Mouse (Mus musculus): Measurements from ENCODE around the gene Tmeff1.

DNA sequence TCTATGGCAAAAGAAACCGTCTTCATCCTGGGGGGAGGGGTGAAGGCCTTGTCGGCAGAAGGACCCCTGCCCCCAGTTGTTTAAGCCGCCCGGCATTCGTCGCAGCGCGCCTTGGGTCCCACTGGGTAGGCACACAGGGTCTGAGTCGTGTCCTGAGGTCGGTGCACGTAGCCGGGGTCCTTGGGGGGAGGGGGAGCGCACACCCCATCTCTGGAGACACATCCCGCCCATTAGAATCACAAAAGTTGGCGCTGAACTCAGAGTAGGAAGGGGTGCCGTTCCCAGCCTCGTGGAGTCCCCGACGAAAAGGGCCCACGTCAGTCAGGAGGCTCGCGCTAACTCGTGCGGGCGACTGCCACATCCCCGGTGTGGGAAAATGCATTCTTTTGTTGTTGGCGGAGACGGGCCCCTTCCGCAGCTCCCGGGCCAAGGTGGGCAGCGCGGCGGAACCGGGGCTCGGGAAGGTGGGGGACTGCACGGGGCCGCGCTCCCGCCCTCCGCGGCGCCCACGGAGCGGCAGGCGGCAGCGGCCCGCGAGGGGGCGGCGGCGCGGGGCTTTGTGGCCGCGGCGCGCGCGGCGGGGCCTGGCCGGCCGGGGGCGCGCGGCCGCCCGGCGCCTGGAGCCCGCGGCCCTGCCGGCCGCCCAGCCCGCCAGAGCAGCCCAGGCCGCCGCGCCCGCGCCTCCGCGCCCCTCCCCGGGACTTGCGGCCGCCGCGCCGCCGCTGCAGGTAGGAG, 45.0 kb upstream of the Tmeff1 start, which contains the start of gene Msantd3:
- TF ChIP-seq CTCF (IDR thresholded peaks at IDR 0.05; ENCODE audit: low read depth) (no peak), EP300 (IDR thresholded peaks at IDR 0.05; ENCODE audit: low read depth) (no peak)
